Mouse (Mus musculus) right cerebral cortex, adult 2 months (tissue): ENCODE results near the gene Zmiz1.

Experiments
- DNase-seq, 2 experiments: peaks; one replicate each; pipeline ENCODE4 v3.0.0; 2021 to 2022; ENCODE audit warnings: low spot score in 2 of 2

Zmiz1 gene

DNA sequence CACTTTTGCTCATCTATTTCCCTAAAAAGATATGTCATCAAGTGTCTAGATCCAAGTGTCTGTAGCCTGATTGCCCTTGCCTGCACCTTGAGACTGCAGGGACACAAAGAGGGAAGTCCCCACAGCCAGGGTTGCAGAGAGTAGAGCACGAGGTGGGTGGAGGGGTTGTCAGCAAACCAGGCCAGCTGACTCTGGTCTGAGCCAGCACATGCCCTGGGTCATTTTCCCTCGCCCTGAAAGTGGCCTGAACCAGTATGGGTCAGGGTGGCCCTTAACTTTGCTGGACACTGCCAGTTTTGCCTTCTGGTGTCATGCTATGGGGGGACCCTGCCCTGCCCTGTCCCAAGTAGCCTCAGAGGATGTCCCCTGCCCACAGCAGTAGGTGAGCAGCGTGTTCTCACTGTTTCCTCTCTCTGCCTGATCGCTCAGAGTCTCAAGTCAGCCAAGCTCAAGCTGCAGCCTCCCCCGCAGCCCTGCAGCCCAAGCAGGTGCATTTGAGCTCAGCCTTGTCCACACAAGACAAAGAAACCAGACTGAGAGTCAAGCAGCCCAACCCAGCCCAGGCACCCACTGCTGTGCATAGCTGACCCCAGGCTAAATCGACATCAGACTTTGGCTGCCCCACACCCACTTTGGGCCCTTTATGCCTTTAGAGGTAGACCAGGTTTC, 14.1 kb downstream of the Zmiz1 start:
- DNase-seq: no peak

DNA sequence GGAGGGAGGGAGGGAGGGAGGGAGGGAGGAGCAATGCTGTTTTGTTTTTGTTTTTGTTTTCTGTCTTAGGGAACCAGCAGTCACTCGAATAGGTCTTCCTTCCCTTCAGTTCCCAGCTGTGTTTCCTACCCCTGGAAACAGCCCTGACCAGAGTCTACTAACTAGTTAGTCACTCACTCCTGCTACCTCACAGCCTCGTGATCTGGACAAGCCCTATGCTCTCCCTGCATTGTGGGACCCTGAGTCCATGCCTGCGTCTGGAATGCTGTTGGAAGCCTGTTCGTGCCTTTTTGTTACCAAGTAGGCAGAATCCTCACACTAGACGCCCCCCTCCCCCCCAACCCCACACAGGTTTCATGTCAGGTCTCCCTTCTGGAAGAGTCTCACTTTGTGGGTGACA, 15.0 kb downstream of the Zmiz1 start:
- no peak for DNase-seq

GRCm38 (mm10) chr14:25474732-25475131, 15.7 kb downstream of the Zmiz1 start:
- no peak for DNase-seq

DNA sequence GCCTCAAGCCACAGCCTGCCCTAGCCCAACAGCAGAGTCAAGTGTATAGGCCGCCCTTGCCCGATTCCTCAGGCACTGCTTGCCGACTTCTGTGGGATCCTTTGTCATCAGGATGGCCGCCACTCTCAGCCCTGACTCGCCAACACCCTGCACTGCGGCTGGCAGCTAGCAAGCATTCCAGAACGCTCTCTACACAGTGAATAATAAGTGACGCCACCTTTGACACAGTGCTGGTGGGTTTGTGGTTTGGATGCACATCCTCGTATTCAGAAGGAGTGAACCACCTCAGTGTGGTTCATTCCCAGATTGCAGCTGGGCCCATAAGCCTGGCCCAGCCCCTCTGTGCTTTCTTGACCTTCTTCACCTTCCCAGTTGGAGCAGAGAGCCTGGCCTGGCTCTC, 17.1 kb downstream of the Zmiz1 start:
- no peak for DNase-seq

DNA sequence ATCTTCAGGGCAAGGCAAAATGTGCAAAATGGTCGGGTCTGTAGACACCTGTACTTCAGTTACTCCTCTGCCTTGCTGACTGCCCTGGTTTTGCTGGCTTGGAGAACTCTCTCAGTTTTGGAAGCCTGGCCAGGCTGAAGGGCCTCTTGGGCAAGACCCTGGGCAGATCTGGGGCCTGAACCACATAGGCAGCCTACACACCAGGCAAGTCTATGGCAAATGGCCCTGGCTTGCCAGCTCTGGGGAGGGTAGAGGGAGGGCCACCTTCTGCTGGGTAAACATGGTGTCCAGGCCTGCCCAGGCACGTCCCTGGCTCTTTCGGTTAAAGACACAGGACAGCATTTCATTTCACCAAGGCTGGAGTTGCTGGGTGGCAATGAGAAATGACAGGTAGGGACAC, 17.5 kb downstream of the Zmiz1 start:
- DNase-seq: no peak

DNA sequence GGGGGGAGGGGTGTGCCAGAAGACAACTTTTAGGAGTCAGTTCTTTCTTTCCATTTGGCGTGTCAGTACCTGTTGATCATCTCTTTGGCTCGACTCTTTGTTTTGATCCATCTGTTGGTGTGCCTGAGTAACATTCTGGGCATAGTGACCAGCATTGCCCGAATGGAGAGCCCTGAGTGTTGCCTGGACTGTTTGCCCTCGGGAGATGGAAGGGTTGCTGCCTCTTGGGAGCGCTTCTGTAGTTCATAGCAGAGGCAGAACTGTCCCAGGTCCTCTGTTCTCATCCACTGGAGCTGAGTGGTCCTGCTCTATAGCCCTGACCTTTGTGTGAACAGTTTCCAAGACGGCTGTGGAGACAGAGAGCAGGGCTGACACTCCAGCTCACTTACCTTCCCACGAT, 18.3 kb downstream of the Zmiz1 start:
- DNase-seq: no peak

GRCm38 (mm10) chr14:25478257-25478656, 19.3 kb downstream of the Zmiz1 start:
- no peak for DNase-seq

DNA sequence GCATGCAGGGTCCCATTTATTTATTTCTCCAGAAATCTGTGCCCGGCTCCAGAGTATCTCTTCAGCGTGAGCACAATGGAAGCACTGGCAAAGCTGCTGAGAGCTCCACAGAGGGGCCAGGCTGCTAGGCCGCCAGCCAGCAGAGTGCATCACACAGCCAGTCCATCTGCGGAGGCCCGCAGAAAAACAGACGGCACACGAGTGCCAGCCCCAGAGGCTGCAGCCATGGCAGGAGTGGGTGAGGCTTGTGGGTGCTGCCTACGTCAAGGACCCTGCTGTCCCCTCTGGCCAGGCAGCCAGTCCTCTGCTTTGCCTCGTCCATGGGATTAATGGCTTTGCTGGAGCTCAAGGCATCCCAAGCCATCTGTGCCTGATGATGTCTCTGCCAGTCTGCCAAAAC, 19.8 kb downstream of the Zmiz1 start:
- DNase-seq: no peak

- DNase-seq: no peak
These were observed 20.9 kb downstream of the Zmiz1 start for GRCm38 (mm10) chr14:25479841-25480252.

DNA sequence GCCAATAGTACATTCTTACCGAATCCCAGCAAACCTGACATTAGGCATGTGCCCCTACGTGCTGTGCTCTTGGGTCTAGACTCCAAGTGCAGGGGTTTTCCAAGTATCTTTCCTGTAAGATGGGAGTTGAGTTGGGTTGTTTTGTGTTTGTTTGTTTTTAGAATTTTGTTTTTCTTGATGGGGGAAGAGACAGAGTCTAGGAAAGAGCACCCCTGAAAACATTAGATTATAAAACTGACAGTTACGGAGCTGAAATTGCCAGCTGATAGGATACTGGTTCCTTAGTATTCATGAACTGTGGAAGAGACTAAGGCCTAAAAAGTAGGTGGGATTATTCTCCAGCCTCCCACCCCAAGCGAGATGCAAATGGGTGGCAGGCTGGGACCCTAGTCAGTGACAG, 21.5 kb downstream of the Zmiz1 start:
- DNase-seq: no peak

GRCm38 (mm10) chr14:25480916-25481666, 22.1 kb downstream of the Zmiz1 start:
- DNase-seq: no peak

- DNase-seq: no peak
These were observed 22.8 kb downstream of the Zmiz1 start for GRCm38 (mm10) chr14:25481667-25482331.

DNA sequence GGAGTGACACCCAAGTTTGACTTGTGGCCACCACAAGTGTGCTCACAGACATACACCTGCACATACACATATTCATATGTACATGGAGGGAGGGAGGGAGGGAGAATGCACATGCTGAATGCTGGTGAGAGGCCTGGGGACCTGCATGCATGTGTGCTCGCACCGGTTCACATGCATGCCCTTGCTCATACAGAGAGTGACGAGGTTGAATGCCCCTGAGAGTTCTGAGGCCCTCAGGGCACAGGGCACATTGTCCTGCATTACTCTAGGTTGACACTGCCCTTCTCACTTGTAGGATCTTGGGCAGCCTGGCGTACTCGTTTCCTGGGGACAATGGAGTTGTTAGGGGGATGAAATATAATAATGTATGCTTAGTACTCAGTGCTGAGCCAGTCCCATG, 23.4 kb downstream of the Zmiz1 start:
- DNase-seq: no peak

DNA sequence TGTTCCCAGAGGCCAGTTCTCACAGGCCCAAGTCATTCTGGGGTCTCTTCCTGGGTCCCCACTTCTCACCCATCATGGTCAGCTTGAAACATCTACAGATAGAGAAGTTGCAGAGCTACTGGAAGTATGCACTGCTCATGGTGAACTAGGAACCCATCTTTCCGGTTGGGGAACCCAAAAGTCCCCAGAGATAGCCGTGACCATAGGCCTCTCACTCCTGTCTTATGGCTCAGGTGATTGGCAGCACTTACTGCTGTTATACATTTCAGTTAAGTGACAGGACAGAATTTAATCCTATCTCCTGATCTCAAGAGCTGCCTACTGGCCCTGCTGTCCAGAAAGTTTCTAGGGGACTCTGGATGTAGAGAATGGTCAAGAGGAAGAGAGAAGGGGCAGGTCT, 24.3 kb downstream of the Zmiz1 start:
- DNase-seq: no peak

DNA sequence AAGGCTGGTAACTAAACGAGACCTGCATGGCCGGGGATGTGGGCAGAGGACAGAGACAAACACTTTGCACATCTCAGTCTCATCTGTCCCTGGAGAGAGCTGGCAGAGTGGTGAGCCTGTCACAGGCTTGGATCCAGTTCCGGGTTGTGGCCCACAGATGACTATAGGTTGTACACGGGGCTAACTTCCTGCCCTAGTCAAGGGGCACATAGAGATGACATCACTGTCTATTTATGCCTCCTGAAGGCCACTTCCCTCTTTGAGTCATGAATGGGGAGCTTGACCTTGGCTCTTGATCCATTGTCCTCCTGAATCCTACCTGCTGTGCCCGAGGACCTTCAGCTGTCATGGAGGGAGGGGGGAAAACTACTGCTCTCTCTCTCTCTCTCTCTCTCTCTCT, 25.1 kb downstream of the Zmiz1 start:
- DNase-seq: no peak

DNA sequence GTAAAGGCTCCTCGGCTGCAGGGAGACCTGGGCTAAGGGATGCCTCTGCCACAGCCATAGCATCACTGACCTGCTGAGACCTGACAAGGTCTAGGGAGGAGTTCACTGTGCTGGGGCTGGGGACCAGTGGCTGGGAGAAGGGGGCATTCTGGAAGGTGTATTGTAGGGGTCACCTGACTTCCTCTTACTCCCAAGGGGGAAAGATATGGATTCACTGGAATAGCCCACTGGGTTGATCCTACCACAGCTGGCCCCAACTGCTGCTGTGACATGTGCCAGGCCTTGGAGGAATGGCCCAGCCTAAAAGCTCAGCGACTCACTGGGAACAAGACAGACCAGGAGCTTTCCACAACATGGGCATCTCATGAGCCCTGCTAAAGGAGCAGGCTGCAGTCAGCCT, 27.2 kb downstream of the Zmiz1 start:
- no peak for DNase-seq

GRCm38 (mm10) chr14:25486742-25487469, 27.9 kb downstream of the Zmiz1 start:
- DNase-seq: no peak

DNA sequence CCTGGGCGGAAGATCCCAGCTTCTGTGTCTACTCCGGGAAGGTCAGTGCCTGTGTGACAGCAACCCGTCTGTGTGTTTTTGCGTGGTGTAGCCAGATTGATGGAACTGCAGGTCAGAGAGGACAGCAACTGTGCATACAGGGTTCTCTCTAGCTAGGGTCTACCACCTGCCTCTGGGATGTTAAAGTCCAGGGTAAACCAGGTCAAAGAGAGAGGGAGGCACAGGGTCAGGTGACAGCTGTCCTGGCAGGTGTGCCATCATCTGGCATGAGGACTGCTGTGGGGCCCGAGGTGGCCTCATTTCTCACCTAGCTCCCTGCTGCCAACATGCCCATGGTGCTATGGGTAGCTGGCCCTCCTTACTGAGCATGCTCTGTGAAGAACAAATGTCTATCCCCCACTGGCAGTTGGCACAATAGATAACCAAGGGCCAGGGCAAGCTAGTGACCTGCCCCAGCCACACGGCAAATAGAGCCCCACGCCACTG, 28.5 kb downstream of the Zmiz1 start:
- DNase-seq: no peak

DNA sequence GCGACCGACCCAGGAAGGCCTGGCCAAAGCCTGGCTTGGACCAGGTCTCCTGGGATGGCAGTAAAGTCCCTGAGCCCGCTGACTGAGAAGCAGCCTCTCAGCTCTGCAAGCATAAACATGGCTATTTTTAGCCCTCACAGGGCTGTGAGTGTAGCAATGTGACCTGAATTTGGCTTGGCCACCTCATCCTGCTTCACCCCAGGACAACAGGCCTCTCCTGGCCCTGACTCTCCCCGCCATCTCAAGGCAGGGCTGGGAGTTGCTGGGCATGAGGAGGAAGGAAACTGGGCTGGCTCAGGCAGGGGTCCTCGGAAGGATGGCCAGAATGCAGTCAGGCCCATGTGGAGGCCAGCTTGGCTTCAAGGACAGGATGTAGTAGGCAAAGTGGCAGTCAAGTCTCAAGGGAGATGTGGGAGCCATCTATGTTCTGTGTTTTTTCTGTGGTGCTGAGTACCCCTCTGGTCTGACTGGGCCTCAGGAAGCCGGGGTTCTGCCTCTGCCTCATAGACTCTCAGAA, 29.2 kb downstream of the Zmiz1 start:
- no peak for DNase-seq

DNA sequence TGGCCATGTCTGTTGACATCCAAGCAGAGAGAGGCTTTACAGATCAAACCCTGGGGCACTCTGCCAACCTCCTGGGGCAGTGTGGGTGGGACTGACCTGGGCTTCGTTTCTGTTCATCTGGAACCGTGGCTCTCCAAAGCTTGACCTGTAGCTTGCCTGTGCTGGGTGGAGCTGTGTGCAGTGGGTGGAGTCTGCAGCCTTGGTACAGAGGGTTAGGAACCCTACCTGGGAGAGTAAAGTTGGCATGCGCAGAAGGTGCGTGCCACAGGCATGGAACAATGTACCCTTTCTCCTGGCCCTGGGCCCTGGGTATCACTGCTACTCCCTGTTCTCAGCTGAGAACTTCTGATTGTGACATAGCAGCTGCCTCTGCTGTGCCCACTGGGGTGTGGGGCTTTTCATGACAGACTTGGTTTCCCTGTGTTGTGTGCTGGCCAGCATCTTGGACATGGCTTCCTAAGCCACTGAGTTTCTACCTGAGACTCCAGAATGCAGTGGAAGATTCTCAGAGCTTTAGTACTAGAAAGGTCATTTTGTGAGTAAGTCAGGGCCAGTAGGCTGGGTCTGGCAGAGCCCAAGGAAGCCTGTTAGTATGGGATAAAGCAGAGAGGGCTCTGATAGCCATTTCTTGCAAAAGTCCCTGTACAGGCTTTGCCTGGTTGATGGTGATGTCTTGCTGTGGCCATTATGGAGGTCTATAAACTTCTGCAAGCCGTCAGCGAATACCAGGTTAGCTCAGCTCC, 30.5 kb downstream of the Zmiz1 start:
- DNase-seq: no peak

DNA sequence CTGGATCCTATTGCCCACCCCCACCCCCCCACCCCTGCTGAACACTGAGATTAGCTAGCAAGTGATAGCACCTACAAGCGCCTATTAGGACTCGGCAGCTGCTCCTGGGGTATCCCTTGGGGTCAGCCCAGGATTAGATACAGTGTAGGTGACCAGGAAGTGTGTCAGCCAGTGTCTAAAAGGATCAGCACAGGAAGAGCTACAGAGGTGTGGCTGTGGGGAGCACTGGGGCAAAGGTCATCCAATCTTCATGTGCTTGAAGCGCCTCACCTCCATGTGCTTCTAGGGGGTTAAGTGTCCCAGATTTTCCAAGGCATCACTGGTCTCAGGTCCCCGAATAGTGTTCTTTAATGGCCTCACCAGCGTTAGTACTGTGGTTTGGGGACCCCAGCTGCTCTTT, 33.0 kb downstream of the Zmiz1 start:
- no peak for DNase-seq
